Mouse (Mus musculus) spleen, adult 10 weeks (tissue): ENCODE measurements around the gene Agbl2. TPM values are rescaled to one million over a fixed set of nuclear protein-coding genes. Genes with fewer than 3 reads are reported as not detected.

Experiments used
- polyA plus RNA-seq: library from polyadenylated mRNA; stranded (reverse); fragments of 350-450 nt; fragmentation: Illumina TruSeq; extraction: RNeasy Lipid Tissue Mini Kit (QIAGEN cat#74804); gene quantifications from one replicate; pipeline ENCODE4 v1.2.3, GENCODE M21; 2015; ENCODE audit warnings: low replicate concordance; ENCODE audit not compliant: insufficient read depth

The Agbl2 gene
- polyA plus RNA-seq, result 0.35 TPM

GRCm38 (mm10) chr2:90782458-90782857, at the start of gene Agbl2:
Agbl2 (plus strand) TSS chr2:90782727.

GRCm38 (mm10) chr2:90745053-90745678, 37.4 kb upstream of the Agbl2 start, which contains the start of gene Fnbp4:
Fnbp4 (plus strand) TSS chr2:90745370.

GRCm38 (mm10) chr2:90846955-90847680, 64.6 kb downstream of the Agbl2 start, which contains the start of gene Mtch2:
Mtch2 (plus strand) TSS chr2:90847155.

Other genes starting within 250 kb of the Agbl2 start
- gene Ptprj, start 202.1 kb upstream of the Agbl2 start, polyA plus RNA-seq, result 96.6 TPM
- gene Nup160, start 105.5 kb upstream of the Agbl2 start, polyA plus RNA-seq, result 71.5 TPM
- gene Fnbp4, start 37.4 kb upstream of the Agbl2 start, polyA plus RNA-seq, result 282 TPM
- 136 TPM for gene Mtch2, start 64.4 kb downstream of the Agbl2 start, polyA plus RNA-seq
- not detected for gene C1qtnf4, start 103.1 kb downstream of the Agbl2 start, polyA plus RNA-seq
- gene Kbtbd4, start 122.0 kb downstream of the Agbl2 start, polyA plus RNA-seq, result 22.2 TPM
- 150 TPM for gene Ndufs3, start 122.1 kb downstream of the Agbl2 start, polyA plus RNA-seq
- 113 TPM for gene Celf1, start 157.7 kb downstream of the Agbl2 start, polyA plus RNA-seq